Mouse (Mus musculus): ENCODE results near the gene Olfr1318. TPM values are rescaled to one million over a fixed set of nuclear protein-coding genes. Genes with fewer than 3 reads are reported as not detected.

Gene Olfr1318
- polyA plus RNA-seq (2014; fragmentation: Nextera tagmentation; extraction: Ambion mirVana), result not detected in 2 replicates

GRCm38 (mm10) chr2:112153898-112154297 lies at the start of gene Olfr1318:
Gene Olfr1318 (plus strand): TSS chr2:112154198.
- Histone ChIP-seq H3K4me2 (no peak within 1 kb of the TSS), H3K27me3 (ENCODE audit: control insufficient read depth, insufficient read depth, low read length) (no peaks in the 10 kb centered on the region), H3K36me3 (ENCODE audit: control insufficient read depth, insufficient read depth, low read length) (no peaks in the 10 kb centered on the region), H3K27ac (ENCODE audit: low read depth, low read length) (no peak within 1 kb of the TSS), H3K9ac (ENCODE audit: low read depth, low read length) (no peak within 1 kb of the TSS), H3K4me1 (ENCODE audit: control insufficient read depth, insufficient read depth, low read length) (no peaks in the 10 kb centered on the region), H3K9me3 (replicated peaks; ENCODE audit: control insufficient read depth, low read length) (no peaks in the 10 kb centered on the region), H3K4me3 (ENCODE audit: low read depth, low read length) (no peak within 1 kb of the TSS)
- ATAC-seq (replicated peaks; ENCODE audit: insufficient number of reproducible peaks, low FRiP score, low TSS enrichment), result no peak

- H3K27ac ChIP-seq (ENCODE audit: low read depth, low read length), result no peak within 1 kb of the TSS
- no peak within 1 kb of the TSS for H3K4me2 ChIP-seq
- ATAC-seq (replicated peaks; ENCODE audit: insufficient number of reproducible peaks, low FRiP score, low TSS enrichment), result no peak
- H3K9ac ChIP-seq (ENCODE audit: low read depth, low read length), result no peak within 1 kb of the TSS
- H3K27me3 ChIP-seq (ENCODE audit: control insufficient read depth, insufficient read depth, low read length), result no peaks in the 10 kb centered on the region
- 69% methylated on average over 1 of the region's 1 CpGs for WGBS (ENCODE audit: insufficient replicate concordance)
- no peaks in the 10 kb centered on the region for H3K4me1 ChIP-seq (ENCODE audit: control insufficient read depth, insufficient read depth, low read length)
- H3K36me3 ChIP-seq (ENCODE audit: control insufficient read depth, insufficient read depth, low read length), result no peaks in the 10 kb centered on the region
- no peak within 1 kb of the TSS for H3K4me3 ChIP-seq (ENCODE audit: low read depth, low read length)
- H3K9me3 ChIP-seq (replicated peaks; ENCODE audit: control insufficient read depth, low read length), result no peaks in the 10 kb centered on the region
These were observed 38.7 kb upstream of the Olfr1318 start, which contains the start of gene Olfr1315-ps1 for GRCm38 (mm10) chr2:112115340-112115739. Gene Olfr1315-ps1 (minus strand): TSS chr2:112115440.

GRCm38 (mm10) chr2:112134877-112135276 lies 19.1 kb upstream of the Olfr1318 start, which contains the start of gene Olfr1316:
Gene Olfr1316 (minus strand): TSS chr2:112134977.
- H3K27me3 ChIP-seq (ENCODE audit: control insufficient read depth, insufficient read depth, low read length), result no peaks in the 10 kb centered on the region
- H3K36me3 ChIP-seq (ENCODE audit: control insufficient read depth, insufficient read depth, low read length), result no peaks in the 10 kb centered on the region
- ATAC-seq (replicated peaks; ENCODE audit: insufficient number of reproducible peaks, low FRiP score, low TSS enrichment), result no peak
- H3K4me1 ChIP-seq (ENCODE audit: control insufficient read depth, insufficient read depth, low read length), result no peaks in the 10 kb centered on the region
- H3K9ac ChIP-seq (ENCODE audit: low read depth, low read length), result no peak within 1 kb of the TSS
- 83% methylated on average over 2 of the region's 2 CpGs for WGBS (ENCODE audit: insufficient replicate concordance)
- no peaks in the 10 kb centered on the region for H3K9me3 ChIP-seq (replicated peaks; ENCODE audit: control insufficient read depth, low read length)
- H3K27ac ChIP-seq (ENCODE audit: low read depth, low read length), result no peak within 1 kb of the TSS
- no peak within 1 kb of the TSS for H3K4me2 ChIP-seq
- H3K4me3 ChIP-seq (ENCODE audit: low read depth, low read length), result no peak within 1 kb of the TSS

GRCm38 (mm10) chr2:112140029-112140428 lies 14.0 kb upstream of the Olfr1318 start, which contains the start of gene Olfr1317:
Gene Olfr1317 (plus strand): TSS chr2:112140329.
- WGBS (ENCODE audit: insufficient replicate concordance), result 64% methylated on average over 2 of the region's 2 CpGs
- no peak within 1 kb of the TSS for H3K4me3 ChIP-seq (ENCODE audit: low read depth, low read length)
- no peak within 1 kb of the TSS for H3K4me2 ChIP-seq
- H3K9ac ChIP-seq (ENCODE audit: low read depth, low read length), result no peak within 1 kb of the TSS
- H3K9me3 ChIP-seq (replicated peaks; ENCODE audit: control insufficient read depth, low read length), result no peaks in the 10 kb centered on the region
- H3K36me3 ChIP-seq (ENCODE audit: control insufficient read depth, insufficient read depth, low read length), result no peaks in the 10 kb centered on the region
- no peak for ATAC-seq (replicated peaks; ENCODE audit: insufficient number of reproducible peaks, low FRiP score, low TSS enrichment)
- no peaks in the 10 kb centered on the region for H3K27me3 ChIP-seq (ENCODE audit: control insufficient read depth, insufficient read depth, low read length)
- no peaks in the 10 kb centered on the region for H3K4me1 ChIP-seq (ENCODE audit: control insufficient read depth, insufficient read depth, low read length)
- H3K27ac ChIP-seq (ENCODE audit: low read depth, low read length), result no peak within 1 kb of the TSS

- Histone ChIP-seq H3K9ac (ENCODE audit: low read depth, low read length) (no peak overlapping the region), H3K9me3 (replicated peaks; ENCODE audit: control insufficient read depth, low read length) (no peaks in the 10 kb centered on the region), H3K27me3 (ENCODE audit: control insufficient read depth, insufficient read depth, low read length) (no peaks in the 10 kb centered on the region), H3K4me3 (ENCODE audit: low read depth, low read length) (no peak overlapping the region), H3K4me2 (no peak overlapping the region), H3K27ac (ENCODE audit: low read depth, low read length) (no peak overlapping the region), H3K36me3 (ENCODE audit: control insufficient read depth, insufficient read depth, low read length) (no peaks in the 10 kb centered on the region), H3K4me1 (ENCODE audit: control insufficient read depth, insufficient read depth, low read length) (no peaks in the 10 kb centered on the region)
- ATAC-seq (replicated peaks; ENCODE audit: insufficient number of reproducible peaks, low FRiP score, low TSS enrichment), result no peak
- 2% methylated on average over 2 of the region's 2 CpGs for WGBS (ENCODE audit: insufficient replicate concordance)
These were observed 42.9 kb downstream of the Olfr1318 start for GRCm38 (mm10) chr2:112196859-112197258.

- 78% methylated on average over 6 of the region's 6 CpGs for WGBS (ENCODE audit: insufficient replicate concordance)
- Histone ChIP-seq H3K27me3 (ENCODE audit: control insufficient read depth, insufficient read depth, low read length) (no peaks in the 10 kb centered on the region), H3K4me2 (no peak overlapping the region), H3K27ac (ENCODE audit: low read depth, low read length) (no peak overlapping the region), H3K9ac (ENCODE audit: low read depth, low read length) (no peak overlapping the region), H3K4me3 (ENCODE audit: low read depth, low read length) (no peak overlapping the region), H3K4me1 (ENCODE audit: control insufficient read depth, insufficient read depth, low read length) (no peaks in the 10 kb centered on the region), H3K9me3 (replicated peaks; ENCODE audit: control insufficient read depth, low read length) (no peaks in the 10 kb centered on the region), H3K36me3 (ENCODE audit: control insufficient read depth, insufficient read depth, low read length) (no peaks in the 10 kb centered on the region)
- no peak for ATAC-seq (replicated peaks; ENCODE audit: insufficient number of reproducible peaks, low FRiP score, low TSS enrichment)
These were observed 49.1 kb downstream of the Olfr1318 start for GRCm38 (mm10) chr2:112203056-112203455.

Other genes starting within 250 kb of the Olfr1318 start
- not detected in 2 replicates for gene Olfr1306, start 237.9 kb upstream of the Olfr1318 start, polyA plus RNA-seq (2014; fragmentation: Nextera tagmentation; extraction: Ambion mirVana)
- gene Olfr1307, start 204.8 kb upstream of the Olfr1318 start, polyA plus RNA-seq (2014; fragmentation: Nextera tagmentation; extraction: Ambion mirVana), result not detected in 2 replicates
- gene Olfr1308, start 189.3 kb upstream of the Olfr1318 start, polyA plus RNA-seq (2014; fragmentation: Nextera tagmentation; extraction: Ambion mirVana), result not detected in 2 replicates
- gene Olfr1309, start 163.9 kb upstream of the Olfr1318 start, polyA plus RNA-seq (2014; fragmentation: Nextera tagmentation; extraction: Ambion mirVana), result not detected in 2 replicates
- not detected in 2 replicates for gene Olfr1310, start 141.5 kb upstream of the Olfr1318 start, polyA plus RNA-seq (2014; fragmentation: Nextera tagmentation; extraction: Ambion mirVana)
- not detected in 2 replicates for gene Olfr1311, start 129.8 kb upstream of the Olfr1318 start, polyA plus RNA-seq (2014; fragmentation: Nextera tagmentation; extraction: Ambion mirVana)
- not detected in 2 replicates for gene Olfr1312, start 104.0 kb upstream of the Olfr1318 start, polyA plus RNA-seq (2014; fragmentation: Nextera tagmentation; extraction: Ambion mirVana)
- gene Olfr1313, start 76.4 kb upstream of the Olfr1318 start, polyA plus RNA-seq (2014; fragmentation: Nextera tagmentation; extraction: Ambion mirVana), result not detected in 2 replicates
- gene Olfr1314, start 57.4 kb upstream of the Olfr1318 start, polyA plus RNA-seq (2014; fragmentation: Nextera tagmentation; extraction: Ambion mirVana), result not detected in 2 replicates
- gene Olfr1315-ps1, start 38.8 kb upstream of the Olfr1318 start, polyA plus RNA-seq (2014; fragmentation: Nextera tagmentation; extraction: Ambion mirVana), result not detected in 2 replicates
- not detected in 2 replicates for gene Olfr1316, start 19.2 kb upstream of the Olfr1318 start, polyA plus RNA-seq (2014; fragmentation: Nextera tagmentation; extraction: Ambion mirVana)
- gene Olfr1317, start 13.9 kb upstream of the Olfr1318 start, polyA plus RNA-seq (2014; fragmentation: Nextera tagmentation; extraction: Ambion mirVana), result not detected in 2 replicates
- gene Lpcat4, start 85.3 kb downstream of the Olfr1318 start, polyA plus RNA-seq (2014; fragmentation: Nextera tagmentation; extraction: Ambion mirVana), result 15.4 and 17.2 TPM in 2 replicates
- gene Nutm1, start 105.1 kb downstream of the Olfr1318 start, polyA plus RNA-seq (2014; fragmentation: Nextera tagmentation; extraction: Ambion mirVana), result 0.04 TPM in 1 of 2 replicates, not detected in the other
- gene Nop10, start 107.7 kb downstream of the Olfr1318 start, polyA plus RNA-seq (2014; fragmentation: Nextera tagmentation; extraction: Ambion mirVana), result 157 and 168 TPM in 2 replicates
- gene Slc12a6, start 111.6 kb downstream of the Olfr1318 start, polyA plus RNA-seq (2014; fragmentation: Nextera tagmentation; extraction: Ambion mirVana), result 12.8 and 15.0 TPM in 2 replicates
- gene Gm21985, start 112.1 kb downstream of the Olfr1318 start, polyA plus RNA-seq (2014; fragmentation: Nextera tagmentation; extraction: Ambion mirVana), result 0.06 TPM in 1 of 2 replicates, not detected in the other
- 92.1 and 101 TPM in 2 replicates for gene Emc4, start 213.8 kb downstream of the Olfr1318 start, polyA plus RNA-seq (2014; fragmentation: Nextera tagmentation; extraction: Ambion mirVana)
- gene Katnbl1, start 225.0 kb downstream of the Olfr1318 start, polyA plus RNA-seq (2014; fragmentation: Nextera tagmentation; extraction: Ambion mirVana), result 30.8 and 35.0 TPM in 2 replicates